Mouse (Mus musculus) layer of hippocampus, postnatal 25 days (tissue): ENCODE measurements around the gene Carm1. TPM values are rescaled to one million over a fixed set of nuclear protein-coding genes. Genes with fewer than 3 reads are reported as not detected.
A peak's percentile ranks its signal among the peaks of the same experiment; 100 is the strongest.

Experiments
- DNase-seq, 2 experiments: peaks; one replicate each; pipeline ENCODE4 v3.0.0; 2022; ENCODE audit warnings: mixed read lengths in 2 of 2, low spot score in 1 of 2; ENCODE audit errors: extremely low spot score in 1 of 2
- total RNA-seq, 2 experiments: library from RNA; stranded (reverse); gene quantifications; 2 replicates each; pipeline ENCODE4 v1.2.3; 2021

Gene Carm1
- total RNA-seq, 2 experiments from 2014 or later = 70.0 to 78.1 TPM

DNA sequence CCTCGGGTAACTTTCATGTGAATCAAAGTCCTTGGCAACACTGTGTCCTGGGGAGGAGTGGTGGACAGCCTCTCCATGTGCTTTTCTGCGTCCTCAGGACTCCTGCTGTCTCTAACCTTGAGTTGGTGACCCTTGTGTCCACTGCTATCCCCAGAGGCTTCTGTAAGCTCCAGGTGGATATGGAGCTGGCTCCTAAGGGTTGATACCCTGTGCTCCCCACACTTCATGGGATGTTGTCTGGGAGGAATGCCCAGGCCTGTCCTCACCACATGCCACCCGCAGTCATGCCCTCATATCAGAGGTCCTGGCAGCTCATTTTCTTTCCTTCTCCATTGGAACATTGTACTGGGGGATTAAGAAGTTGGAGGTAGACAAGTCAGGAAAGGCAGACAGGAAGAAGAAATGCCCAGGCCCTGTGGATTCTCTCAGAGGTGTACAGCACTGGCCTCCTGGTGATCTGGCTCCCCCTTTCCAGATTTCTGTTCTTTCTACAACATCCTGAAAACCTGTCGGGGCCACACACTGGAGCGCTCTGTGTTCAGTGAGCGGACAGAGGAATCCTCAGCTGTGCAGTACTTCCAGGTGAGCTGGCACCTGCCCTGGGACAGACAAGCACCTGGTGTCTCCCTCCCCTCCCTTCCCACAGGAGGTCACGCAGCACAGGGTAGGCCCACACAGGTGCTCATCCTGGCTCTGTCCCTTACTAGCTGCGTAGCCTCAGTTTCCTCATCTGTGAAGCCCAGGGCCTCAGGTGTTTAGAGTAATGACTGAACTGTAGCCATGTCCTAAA lies 27.5 kb downstream of the Carm1 start:
- no peak for DNase-seq

- no peak for DNase-seq
Observed at GRCm38 (mm10) chr9:21575253-21575652, 28.6 kb downstream of the Carm1 start.

GRCm38 (mm10) chr9:21576286-21576685 lies 29.6 kb downstream of the Carm1 start:
- no peak for DNase-seq

- no peak for DNase-seq
Observed at GRCm38 (mm10) chr9:21578226-21578625, 31.5 kb downstream of the Carm1 start.

- DNase-seq = no peak
Observed at GRCm38 (mm10) chr9:21585401-21585800, 38.7 kb downstream of the Carm1 start.

GRCm38 (mm10) chr9:21587678-21588349 lies 41.1 kb downstream of the Carm1 start:
- no peak for DNase-seq

DNA sequence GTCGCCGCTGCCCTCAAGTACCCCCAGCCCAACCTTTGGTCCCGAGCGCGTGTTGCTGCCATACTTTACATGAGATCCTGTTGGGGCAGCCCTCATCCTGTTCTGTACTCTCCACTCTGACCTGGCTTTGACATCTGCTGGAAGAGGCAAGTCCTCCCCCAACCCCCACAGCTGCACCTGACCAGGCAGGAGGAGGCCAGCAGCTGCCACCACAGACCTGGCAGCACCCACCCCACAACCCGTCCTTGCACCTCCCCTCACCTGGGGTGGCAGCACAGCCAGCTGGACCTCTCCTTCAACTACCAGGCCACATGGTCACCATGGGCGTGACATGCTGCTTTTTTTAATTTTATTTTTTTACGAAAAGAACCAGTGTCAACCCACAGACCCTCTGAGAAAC lies 41.7 kb downstream of the Carm1 start:
- DNase-seq = peak in 1 of 2 experiments; percentile 8

DNA sequence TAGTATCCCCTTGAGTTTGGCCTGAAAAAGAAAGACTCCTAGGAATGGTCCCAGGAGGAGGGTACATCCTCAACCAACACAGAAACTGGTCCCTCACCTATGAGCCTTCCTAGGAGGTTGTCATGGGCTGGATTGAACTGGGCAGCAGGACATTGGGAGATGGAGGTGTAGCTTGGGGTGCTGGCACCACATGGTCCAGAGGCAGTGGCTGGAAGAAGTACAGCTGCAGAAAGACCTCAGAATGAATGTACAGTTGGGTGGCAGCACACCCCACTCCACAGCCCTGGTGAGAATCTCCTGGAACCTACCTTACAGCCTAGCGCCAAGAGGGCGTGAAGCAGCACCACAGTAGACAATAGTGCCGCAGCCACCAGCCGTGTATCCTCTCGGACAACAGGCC lies 42.8 kb downstream of the Carm1 start:
- DNase-seq = no peak

- no peak for DNase-seq
Observed at GRCm38 (mm10) chr9:21591127-21591830, 44.6 kb downstream of the Carm1 start.

DNA sequence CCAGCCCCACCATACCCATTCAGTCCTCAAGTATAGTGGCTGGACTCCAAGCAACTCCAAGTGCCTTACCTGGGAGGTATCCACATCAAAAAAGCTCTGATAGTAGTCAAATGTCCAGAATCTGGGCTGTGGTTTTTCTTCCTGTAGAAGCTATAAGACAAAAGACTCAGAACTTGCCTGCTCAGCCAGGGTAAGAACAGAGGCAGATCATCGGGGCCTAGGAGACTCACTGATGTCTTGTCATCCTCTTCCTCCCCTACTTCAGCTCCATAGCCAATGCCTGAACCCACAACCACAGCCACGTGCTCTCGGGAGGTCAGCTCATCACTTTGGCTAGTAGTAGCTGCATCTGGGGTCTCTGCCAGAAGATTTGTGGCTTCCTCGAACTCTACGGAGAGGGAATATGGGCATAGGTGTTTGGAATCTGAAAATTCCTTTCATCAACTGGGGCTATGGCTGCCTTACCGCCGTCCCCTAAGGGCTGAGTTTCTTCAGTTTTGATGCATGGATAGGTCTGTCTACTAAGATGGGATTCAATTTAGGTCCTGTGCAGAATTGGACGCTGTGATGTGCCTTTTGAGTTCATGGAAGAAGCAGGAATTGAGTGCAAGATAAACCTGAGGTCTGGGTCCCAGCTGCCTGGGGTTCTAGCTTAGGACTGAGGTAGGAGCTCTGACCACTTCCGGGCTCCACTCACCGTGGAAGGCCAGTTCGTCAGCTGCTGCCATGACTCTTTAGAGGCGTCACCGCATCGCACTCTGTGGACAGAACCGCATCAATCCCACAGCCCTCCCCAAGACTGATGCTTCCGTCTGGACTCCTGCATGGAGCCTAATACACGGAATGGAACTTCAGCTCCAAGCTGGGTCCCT lies 45.4 kb downstream of the Carm1 start:
- no peak for DNase-seq

DNA sequence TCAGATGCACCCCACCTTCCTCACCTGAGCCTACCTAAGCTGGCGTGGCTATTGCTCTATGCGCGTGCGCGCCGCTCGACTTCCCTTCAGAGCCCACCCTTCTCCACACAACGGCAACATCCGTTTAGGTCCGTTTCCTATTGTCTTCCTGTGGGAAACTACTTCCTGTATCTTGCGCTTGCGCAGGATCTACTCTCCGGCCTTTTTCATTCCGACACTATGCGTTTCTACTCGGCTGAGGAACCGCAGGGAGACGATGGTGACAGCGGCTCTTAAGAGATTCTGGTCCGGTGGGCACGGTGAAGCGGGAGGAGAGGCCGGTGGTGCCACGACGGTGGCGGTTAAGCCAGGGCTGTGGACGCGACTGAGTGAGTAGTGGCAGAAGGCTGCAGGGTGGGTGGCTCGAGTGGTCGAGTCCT lies 46.0 kb downstream of the Carm1 start, which contains the start of the genes Timm29 and Yipf2:
Timm29 (plus strand) TSS at position 20 of the 419 bp plus-strand sequence.
Yipf2 (minus strand) TSS at position 126 of the 419 bp plus-strand sequence.
- peak; percentile 80 to 83 for DNase-seq

- peak; percentile 49 to 56 for DNase-seq
Observed at GRCm38 (mm10) chr9:21593122-21593721, 46.5 kb downstream of the Carm1 start.

DNA sequence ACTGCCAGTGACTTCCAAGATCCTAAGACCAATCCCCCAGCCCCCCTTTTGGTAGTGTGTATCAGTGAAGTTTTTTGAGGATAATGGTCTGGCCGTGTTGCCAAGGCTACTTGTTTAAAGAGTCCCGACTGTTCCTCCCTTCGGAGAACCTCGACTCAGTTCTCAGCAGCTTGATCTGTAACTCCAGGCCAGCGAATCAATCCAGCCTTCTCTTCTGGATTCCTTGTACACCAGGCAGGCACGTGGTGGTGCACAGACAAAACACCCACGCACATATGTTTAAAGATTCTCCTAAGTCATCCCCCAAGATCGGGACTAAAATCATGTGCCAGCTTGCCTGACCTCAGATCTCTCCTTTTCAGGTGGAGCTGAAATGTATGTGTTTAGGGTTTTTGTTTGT lies 47.7 kb downstream of the Carm1 start:
- peak in 1 of 2 experiments; percentile 9 for DNase-seq

DNA sequence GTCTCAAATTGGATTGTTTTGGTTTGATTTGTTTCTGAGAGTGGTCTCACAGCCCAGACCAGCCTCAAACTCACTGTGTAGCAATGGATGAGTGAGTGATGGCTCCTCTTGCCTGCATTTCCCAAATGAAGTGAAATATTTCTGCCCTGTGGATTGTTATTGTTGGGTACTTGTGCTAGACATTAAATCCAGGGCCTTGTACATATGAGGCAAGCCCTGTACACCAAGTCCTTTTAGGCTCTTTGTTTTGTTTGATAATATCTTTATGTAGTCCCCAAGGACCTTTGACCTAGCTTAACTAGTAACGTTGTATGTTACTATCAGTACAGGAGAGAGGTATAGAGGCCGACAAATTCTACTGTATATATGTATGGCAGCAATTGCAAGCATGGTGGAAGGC lies 48.1 kb downstream of the Carm1 start:
- no peak for DNase-seq

GRCm38 (mm10) chr9:21598198-21598597 lies 51.5 kb downstream of the Carm1 start:
- no peak for DNase-seq

GRCm38 (mm10) chr9:21600186-21600585 lies 53.5 kb downstream of the Carm1 start:
- DNase-seq = no peak

DNA sequence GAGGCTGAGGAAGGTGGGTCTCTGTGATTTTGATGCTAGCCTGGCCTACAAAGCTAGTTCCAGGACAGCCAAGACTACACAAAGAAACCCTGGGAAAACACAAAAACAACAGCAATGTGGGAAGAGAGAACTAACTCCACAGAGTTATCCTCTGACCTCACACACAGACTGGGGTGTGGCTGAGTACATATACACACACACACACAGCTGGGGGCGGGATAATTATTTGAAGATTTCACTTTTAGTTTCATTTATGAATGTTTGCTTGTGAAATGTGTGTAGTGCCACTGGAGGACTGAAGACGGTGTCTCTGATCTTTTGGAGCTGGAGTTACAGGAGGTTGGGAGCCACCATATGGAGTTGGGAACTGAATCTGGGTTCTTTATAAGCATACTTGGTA lies 54.4 kb downstream of the Carm1 start:
- no peak for DNase-seq

DNA sequence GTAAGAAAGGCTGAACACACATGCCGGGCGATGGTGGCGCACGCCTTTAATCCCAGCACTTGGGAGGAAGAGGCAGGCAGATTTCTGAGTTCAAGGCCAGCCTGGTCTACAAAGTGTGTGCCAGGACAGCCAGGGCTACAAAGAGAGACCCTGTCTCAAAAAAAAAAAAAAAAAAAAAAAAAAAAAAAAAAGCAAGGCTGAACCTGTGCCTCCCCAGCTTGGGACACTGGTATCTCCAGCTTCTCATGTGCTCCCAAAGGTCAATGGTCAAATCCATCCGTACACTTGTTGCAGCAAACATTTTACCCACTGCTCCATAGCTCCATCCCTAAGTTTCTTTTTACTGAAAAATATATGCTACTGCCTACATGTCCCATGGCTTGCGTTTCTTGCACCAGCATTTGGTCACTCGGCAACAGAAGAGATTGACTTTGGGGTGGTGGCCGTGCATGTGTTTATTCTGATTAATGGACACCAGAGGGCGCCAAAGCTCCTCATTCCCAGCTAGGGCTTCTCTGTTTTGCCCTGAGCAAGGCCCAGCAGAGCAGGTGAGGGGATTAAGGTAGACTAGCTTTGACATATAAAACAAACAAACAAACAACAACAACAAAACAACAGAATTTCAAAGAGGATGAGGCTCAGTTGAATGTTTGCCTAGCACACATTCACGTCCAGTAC lies 55.2 kb downstream of the Carm1 start:
- peak; percentile 29 to 69 for DNase-seq

- no peak for DNase-seq
Observed at GRCm38 (mm10) chr9:21604119-21604518, 57.4 kb downstream of the Carm1 start.
